Mouse (Mus musculus): ENCODE measurements at regions not wholly inside any gene's neighbourhood (a gene's known extent, or its start where the extent isn't known, plus 50 kb on each side); places are given as distances from the start of the nearest gene placed in this dataset.

DNA sequence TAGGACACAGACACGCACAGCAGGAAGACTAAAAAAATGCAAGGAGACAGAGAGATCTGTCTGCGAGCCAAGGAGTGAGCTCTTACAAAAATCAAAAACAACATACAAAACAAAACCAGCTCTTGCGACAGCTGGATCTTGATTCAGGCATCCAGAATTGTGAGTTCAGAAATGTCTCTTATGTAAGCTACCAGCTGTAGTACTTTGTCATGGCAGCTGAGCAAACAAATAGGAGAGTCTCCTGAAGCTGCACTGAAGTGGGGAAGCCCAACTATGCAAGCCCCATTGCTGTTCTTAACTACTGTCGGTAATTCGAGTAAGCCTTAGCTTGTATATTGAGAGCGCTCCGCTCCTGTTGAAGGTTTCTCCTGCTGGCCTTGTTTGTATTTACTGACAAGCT, 856.8 kb upstream of the Car8 start:
- TF ChIP-seq CTCF (conservative IDR thresholded peaks at IDR 0.05; ENCODE audit: insufficient read depth, insufficient read length, low read depth, low read length) (no peak), POLR2A (IDR thresholded peaks at IDR 0.05; ENCODE audit: low read depth, low read length) (no peak)

Measured in kidney, adult 2 months (tissue).